Mouse (Mus musculus): ENCODE results near the gene Olfr203.
"Not testable (repeated sequence)": the region's sequence is repeated elsewhere in the genome, so short reads cannot be mapped to it uniquely, and the experiment has no call there.

Olfr203 gene

GRCm38 (mm10) chr16:59298581-59298980 lies at the start of gene Olfr203:
Olfr203 (plus strand) TSS chr16:59298881.
- no peak for DNase-seq (ENCODE audit: low read depth, low spot score)

GRCm38 (mm10) chr16:59249684-59250083 lies 49.0 kb upstream of the Olfr203 start:
- DNase-seq (ENCODE audit: low read depth, low spot score), result no peak

GRCm38 (mm10) chr16:59269097-59269496 lies 29.6 kb upstream of the Olfr203 start:
- DNase-seq (ENCODE audit: low read depth, low spot score), result not testable (repeated sequence)

GRCm38 (mm10) chr16:59272532-59272931 lies 26.1 kb upstream of the Olfr203 start, which contains the start of gene Olfr201:
Olfr201 (minus strand) TSS chr16:59272632.
- not testable (repeated sequence) for DNase-seq (ENCODE audit: low read depth, low spot score)

GRCm38 (mm10) chr16:59280542-59280941 lies 18.1 kb upstream of the Olfr203 start:
- no peak for DNase-seq (ENCODE audit: low read depth, low spot score)

GRCm38 (mm10) chr16:59283476-59283875 lies 15.2 kb upstream of the Olfr203 start:
- no peak for DNase-seq (ENCODE audit: low read depth, low spot score)

- no peak for DNase-seq (ENCODE audit: low read depth, low spot score)
Observed at GRCm38 (mm10) chr16:59286693-59287092, 12.0 kb upstream of the Olfr203 start, which contains the start of gene Olfr202. Olfr202 (minus strand) TSS chr16:59286793.

- DNase-seq (ENCODE audit: low read depth, low spot score), result not testable (repeated sequence)
Observed at GRCm38 (mm10) chr16:59287576-59287975, 11.1 kb upstream of the Olfr203 start.

GRCm38 (mm10) chr16:59318148-59318547 lies 19.5 kb downstream of the Olfr203 start, which contains the start of gene Olfr204:
Olfr204 (minus strand) TSS chr16:59318248.
- no peak for DNase-seq (ENCODE audit: low read depth, low spot score)

- DNase-seq (ENCODE audit: low read depth, low spot score), result not testable (repeated sequence)
Observed at GRCm38 (mm10) chr16:59323262-59323661, 24.6 kb downstream of the Olfr203 start.

- no peak for DNase-seq (ENCODE audit: low read depth, low spot score)
Observed at GRCm38 (mm10) chr16:59331038-59331437, 32.4 kb downstream of the Olfr203 start, which contains the start of gene Olfr205. Olfr205 (minus strand) TSS chr16:59331138.

- no peak for DNase-seq (ENCODE audit: low read depth, low spot score)
Observed at GRCm38 (mm10) chr16:59349146-59349545, 50.5 kb downstream of the Olfr203 start, which contains the start of gene Olfr206. Olfr206 (minus strand) TSS chr16:59349246.
